Mouse (Mus musculus): ENCODE measurements around the gene Ezh1. TPM values are rescaled to one million over a fixed set of nuclear protein-coding genes. Genes with fewer than 3 reads are reported as not detected.
A peak's percentile ranks its signal among the peaks of the same experiment; 100 is the strongest.
"Not testable (repeated sequence)": the region's sequence is repeated elsewhere in the genome, so short reads cannot be mapped to it uniquely, and the experiment has no call there.

Ezh1 gene
- total RNA-seq, 2 experiments from 2014 or later: 56.9 to 62.1 TPM

- no peak for DNase-seq (ENCODE audit: extremely low spot score in 1 of 2, low spot score in 2 of 2)
- intact Hi-C loops (cut with DNase I): no loop called here
- no peak overlapping the region for H3K4me3 ChIP-seq
- no peak for TF ChIP-seq CTCF (IDR thresholded peaks at IDR 0.05)
- H3K27ac ChIP-seq: no peak overlapping the region
Measured at GRCm38 (mm10) chr11:101163476-101164350, 62.5 kb downstream of the Ezh1 start.

GRCm38 (mm10) chr11:101162772-101163171 is 63.5 kb downstream of the Ezh1 start:
- no peak overlapping the region for H3K4me3 ChIP-seq
- intact Hi-C loops (cut with DNase I): no loop called here
- no peak for TF ChIP-seq CTCF (IDR thresholded peaks at IDR 0.05)
- no peak for DNase-seq (ENCODE audit: extremely low spot score in 1 of 2, low spot score in 2 of 2)
- no peak overlapping the region for H3K27ac ChIP-seq

GRCm38 (mm10) chr11:101162301-101162700 is 64.0 kb downstream of the Ezh1 start:
- TF ChIP-seq CTCF (IDR thresholded peaks at IDR 0.05): no peak
- Histone ChIP-seq H3K4me3 (no peak overlapping the region), H3K27ac (no peak overlapping the region)
- no peak for DNase-seq (ENCODE audit: extremely low spot score in 1 of 2, low spot score in 2 of 2)
- intact Hi-C loops (cut with DNase I): no loop called here

DNA sequence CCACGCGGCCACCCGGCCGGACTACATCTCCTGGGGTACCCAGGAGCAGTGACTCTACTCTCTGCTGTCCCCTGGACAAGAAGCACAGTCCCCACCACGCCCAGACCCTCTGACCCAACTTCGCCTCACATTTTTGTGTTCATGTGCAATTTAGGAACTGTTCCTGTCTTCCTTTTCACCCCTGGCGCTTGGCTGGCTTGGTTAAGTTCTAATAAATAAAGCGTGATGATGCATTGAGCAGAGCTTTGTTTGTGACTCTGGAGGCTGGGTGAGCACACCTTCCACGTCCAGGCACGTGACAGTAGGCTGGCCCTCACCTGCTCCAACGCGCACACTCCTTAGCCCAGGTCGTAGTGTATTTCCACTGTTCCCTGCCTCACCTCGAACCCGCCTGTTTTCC is 64.7 kb downstream of the Ezh1 start:
- intact Hi-C loops (cut with DNase I): no loop called here
- H3K4me3 ChIP-seq: no peak overlapping the region
- DNase-seq (ENCODE audit: extremely low spot score in 1 of 2, low spot score in 2 of 2): no peak
- no peak for TF ChIP-seq CTCF (IDR thresholded peaks at IDR 0.05)
- H3K27ac ChIP-seq: no peak overlapping the region

- DNase-seq (ENCODE audit: extremely low spot score in 1 of 2, low spot score in 2 of 2); H3K27ac ChIP-seq; H3K4me3 ChIP-seq; intact Hi-C loops (cut with DNase I): not testable (repeated sequence)
Measured at GRCm38 (mm10) chr11:101160981-101161505, 65.2 kb downstream of the Ezh1 start.

DNA sequence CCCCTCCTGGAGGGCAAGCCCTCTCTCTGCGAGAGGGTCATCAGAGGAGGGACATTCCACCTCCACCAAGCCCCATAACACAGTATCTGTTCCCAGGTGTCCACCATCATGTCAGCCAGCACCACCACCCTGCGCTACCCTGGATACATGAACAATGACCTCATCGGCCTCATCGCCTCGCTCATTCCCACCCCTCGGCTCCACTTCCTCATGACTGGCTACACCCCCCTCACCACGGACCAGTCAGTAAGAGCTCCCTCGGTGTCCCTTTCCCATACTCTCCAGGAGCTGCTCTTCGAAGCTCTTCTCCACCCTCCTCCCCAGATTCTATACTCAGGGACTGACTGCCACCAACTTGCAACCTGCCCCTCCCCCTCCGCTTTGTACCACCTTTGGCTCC is 66.1 kb downstream of the Ezh1 start:
- DNase-seq (ENCODE audit: extremely low spot score in 1 of 2, low spot score in 2 of 2); H3K4me3 ChIP-seq; intact Hi-C loops (cut with DNase I); H3K27ac ChIP-seq: not testable (repeated sequence)

DNA sequence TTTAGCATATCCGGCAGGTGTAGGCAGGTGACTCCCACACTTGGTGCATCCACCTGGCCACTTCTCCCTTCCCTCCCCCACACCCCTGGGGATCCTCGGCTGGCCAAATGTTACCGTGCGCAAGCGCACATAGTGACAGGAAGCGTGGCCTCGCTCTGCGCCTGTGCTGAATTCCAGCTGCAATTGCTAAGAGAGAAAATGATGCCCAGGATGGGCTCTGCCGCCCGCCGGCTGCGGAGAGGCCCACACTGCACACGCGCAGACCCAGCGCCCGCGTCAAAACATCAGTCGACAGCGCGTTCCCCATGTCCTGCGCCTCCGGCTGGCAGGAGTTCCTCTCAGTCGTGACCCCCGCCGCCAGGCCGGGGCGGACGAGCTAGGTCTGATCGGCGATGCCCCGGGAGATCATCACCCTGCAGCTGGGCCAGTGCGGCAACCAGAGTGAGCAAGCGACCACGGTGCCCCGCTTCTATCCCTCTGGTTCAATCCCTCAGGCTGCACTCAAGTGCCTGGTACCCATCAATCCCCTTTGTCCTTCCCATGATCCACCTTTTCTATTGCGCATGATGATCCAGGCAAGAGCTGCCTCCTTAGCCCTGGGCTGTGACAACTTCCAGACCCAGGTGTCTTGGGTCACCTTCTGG is 70.4 kb downstream of the Ezh1 start, which contains the start of gene Tubg2:
Gene Tubg2 (plus strand): TSS at position 180 of the 644 bp plus-strand sequence.
- Histone ChIP-seq H3K4me3 (peak within 1 kb of the TSS; percentile 64), H3K27ac (peak within 1 kb of the TSS; percentile 90)
- no peak; the same call in 1 of the 2 replicates for TF ChIP-seq CTCF (IDR thresholded peaks at IDR 0.05)
- intact Hi-C loops (cut with DNase I): no loop called here
- peak; percentile 80 for DNase-seq (ENCODE audit: extremely low spot score in 1 of 2, low spot score in 2 of 2)

GRCm38 (mm10) chr11:101155151-101155550 is 71.1 kb downstream of the Ezh1 start:
- H3K27ac ChIP-seq: peak overlapping the region; percentile 90; the same call in 1 of the 2 replicates

GRCm38 (mm10) chr11:101154648-101155047 is 71.6 kb downstream of the Ezh1 start:
- intact Hi-C loops (cut with DNase I): no loop called here
- no peak for TF ChIP-seq CTCF (IDR thresholded peaks at IDR 0.05)
- DNase-seq (ENCODE audit: extremely low spot score in 1 of 2, low spot score in 2 of 2): no peak
- Histone ChIP-seq H3K4me3 (no peak overlapping the region), H3K27ac (no peak overlapping the region)

More at GRCm38 (mm10) chr11:101155151-101155550, 71.1 kb downstream of the Ezh1 start:
- no peak for DNase-seq (ENCODE audit: extremely low spot score in 1 of 2, low spot score in 2 of 2)
- no peak for TF ChIP-seq CTCF (IDR thresholded peaks at IDR 0.05)
- intact Hi-C loops (cut with DNase I): no loop called here
- no peak overlapping the region; the same call in 1 of the 2 replicates for H3K4me3 ChIP-seq

GRCm38 (mm10) chr11:101152825-101153224 is 73.4 kb downstream of the Ezh1 start:
- no peak overlapping the region for H3K4me3 ChIP-seq
- TF ChIP-seq CTCF (IDR thresholded peaks at IDR 0.05): no peak
- no peak for DNase-seq (ENCODE audit: extremely low spot score in 1 of 2, low spot score in 2 of 2)
- intact Hi-C loops (cut with DNase I): no loop called here
- H3K27ac ChIP-seq: no peak overlapping the region

GRCm38 (mm10) chr11:101151063-101151462 is 75.2 kb downstream of the Ezh1 start:
- intact Hi-C loops (cut with DNase I): no loop called here
- no peak overlapping the region for H3K4me3 ChIP-seq
- no peak overlapping the region for H3K27ac ChIP-seq
- no peak for DNase-seq (ENCODE audit: extremely low spot score in 1 of 2, low spot score in 2 of 2)
- no peak; the same call in 1 of the 2 replicates for TF ChIP-seq CTCF (IDR thresholded peaks at IDR 0.05)

Data from left cerebral cortex, adult 2 months (tissue).